Mouse (Mus musculus) brain, embryonic 14.5 days (tissue): ENCODE data around the gene Gm9573.

Source experiments
- CTCF ChIP-seq: fragments of 200-500 bp; IDR thresholded peaks from 2 replicates; pipeline ENCODE4 v1.5.1; 2012; ENCODE audit warnings: inconsistent platforms, mild to moderate bottlenecking, moderate library complexity, borderline replicate concordance; ENCODE audit not compliant: insufficient read depth, insufficient read length; ENCODE audit errors: extremely low read depth
- POLR2A ChIP-seq: fragments of 200-500 bp; IDR thresholded peaks from 2 replicates; pipeline ENCODE4 v1.6.1; 2012; ENCODE audit warnings: mild to moderate bottlenecking, inconsistent platforms, borderline replicate concordance; ENCODE audit not compliant: poor library complexity, insufficient read depth, insufficient read length, severe bottlenecking; ENCODE audit errors: extremely low read depth

DNA sequence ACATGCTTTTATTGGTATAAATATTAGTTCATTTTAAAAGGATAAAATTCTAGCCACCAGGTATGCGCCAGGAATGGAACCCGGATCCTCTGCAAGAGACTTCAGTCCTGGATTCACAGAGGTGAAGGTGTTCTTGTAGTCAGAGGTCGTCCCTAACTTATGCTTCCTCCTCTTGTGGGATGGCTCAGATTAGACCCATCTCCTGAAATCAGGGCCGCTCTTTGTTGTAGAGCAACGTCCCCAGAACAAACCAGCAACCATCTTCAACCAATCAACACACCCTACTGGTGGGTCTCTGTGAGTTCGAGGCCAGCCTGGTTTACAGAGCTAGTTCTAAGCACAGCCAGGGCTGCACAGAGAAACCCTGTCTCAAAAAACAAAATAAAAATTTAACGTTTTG, 32.0 kb downstream of the Gm9573 start:
- TF ChIP-seq CTCF (no peak), POLR2A (no peak)
